Mouse (Mus musculus) neutrophil, adult 5-6 weeks (primary cell): Measurements from ENCODE around the gene Aldh2. TPM values are rescaled to one million over a fixed set of nuclear protein-coding genes. Genes with fewer than 3 reads are reported as not detected.

Experiments
- ATAC-seq: fragments of 151-379, 151-347 bp; 2 replicates; pipeline ENCODE4 v1.8.0; 2017; ENCODE audit warnings: mild to moderate bottlenecking, moderate TSS enrichment; ENCODE audit not compliant: insufficient number of reproducible peaks, poor library complexity, low FRiP score, severe bottlenecking; ENCODE audit errors: extremely low read depth
- total RNA-seq: library from RNA; stranded (forward); fragments of 200-1000 nt; gene quantifications from 2 replicates; pipeline ENCODE4 v1.2.3, GENCODE M21; 2017

Aldh2 gene
- total RNA-seq, 1 experiment from 2014 or later: 253 TPM

GRCm38 (mm10) chr5:121569881-121570420, 23.7 kb downstream of the Aldh2 start:
- no peak for ATAC-seq

DNA sequence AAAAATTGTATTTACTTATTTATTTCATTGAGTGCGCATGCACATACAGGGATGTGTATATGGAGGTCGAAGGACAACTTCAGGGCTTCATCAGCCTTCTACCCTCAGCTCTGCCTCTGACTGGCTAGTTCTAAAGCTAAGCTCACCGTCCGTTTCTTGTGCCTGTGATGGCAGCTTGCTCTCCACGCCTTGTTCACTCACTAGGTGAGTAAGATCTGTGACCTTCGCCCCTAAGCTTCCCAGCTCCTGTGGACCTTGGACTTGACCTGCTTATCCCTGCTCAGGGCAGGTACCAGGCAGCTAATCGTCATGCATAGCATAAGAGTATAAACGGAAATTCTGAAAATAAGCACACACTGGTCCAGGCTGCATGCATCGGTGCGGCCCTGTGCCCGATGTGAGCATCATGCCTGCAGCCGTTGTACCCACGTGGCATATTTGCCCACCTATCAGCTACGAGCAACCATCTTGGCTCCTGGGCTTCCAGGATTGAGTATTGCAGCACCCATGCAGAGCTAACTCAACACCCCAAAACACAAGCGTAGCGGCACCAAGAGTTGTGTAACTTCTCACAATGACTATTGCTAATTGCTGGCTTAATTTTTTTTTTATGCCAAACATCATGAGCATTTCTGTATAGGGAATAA, 27.5 kb downstream of the Aldh2 start:
- no peak for ATAC-seq

- ATAC-seq: peak; percentile 92
Observed at GRCm38 (mm10) chr5:121564468-121564895, 29.1 kb downstream of the Aldh2 start.

- no peak for ATAC-seq
Observed at GRCm38 (mm10) chr5:121562436-121562835, 31.2 kb downstream of the Aldh2 start.

GRCm38 (mm10) chr5:121549196-121549595, 44.4 kb downstream of the Aldh2 start:
- ATAC-seq: no peak

DNA sequence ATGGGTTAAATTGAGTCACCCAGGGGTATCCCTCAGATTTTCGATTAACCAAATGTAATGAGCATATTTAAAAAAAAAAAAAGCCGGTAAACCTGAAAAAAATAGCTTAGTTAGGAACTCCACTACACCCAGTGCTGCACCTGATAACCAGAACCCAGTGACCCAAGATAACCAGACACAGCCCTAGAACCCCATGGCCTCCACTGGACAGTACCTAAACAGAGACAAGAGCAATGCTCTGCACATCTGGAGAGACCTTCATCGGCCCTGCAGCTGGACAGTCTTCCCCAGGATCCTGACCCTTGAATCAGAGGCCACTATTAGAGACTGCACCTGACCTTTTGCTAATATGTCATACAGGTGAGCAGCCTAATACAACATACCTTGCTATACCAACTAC, 46.5 kb downstream of the Aldh2 start:
- no peak for ATAC-seq

GRCm38 (mm10) chr5:121546530-121546895, 47.1 kb downstream of the Aldh2 start:
- peak; percentile 39; the same call in 1 of the 2 replicates for ATAC-seq

GRCm38 (mm10) chr5:121545793-121546529, 47.7 kb downstream of the Aldh2 start, which contains the start of gene Mapkapk5:
Gene Mapkapk5, minus strand, starts transcription at chr5:121545905.
- ATAC-seq: peak; percentile 85

- no peak for ATAC-seq
Observed at GRCm38 (mm10) chr5:121544910-121545792, 48.5 kb downstream of the Aldh2 start, which contains the start of the genes Adam1a and Gm42878. Gene Adam1a, minus strand, starts transcription at chr5:121545482. Gene Gm42878, minus strand, starts transcription at chr5:121545482.

DNA sequence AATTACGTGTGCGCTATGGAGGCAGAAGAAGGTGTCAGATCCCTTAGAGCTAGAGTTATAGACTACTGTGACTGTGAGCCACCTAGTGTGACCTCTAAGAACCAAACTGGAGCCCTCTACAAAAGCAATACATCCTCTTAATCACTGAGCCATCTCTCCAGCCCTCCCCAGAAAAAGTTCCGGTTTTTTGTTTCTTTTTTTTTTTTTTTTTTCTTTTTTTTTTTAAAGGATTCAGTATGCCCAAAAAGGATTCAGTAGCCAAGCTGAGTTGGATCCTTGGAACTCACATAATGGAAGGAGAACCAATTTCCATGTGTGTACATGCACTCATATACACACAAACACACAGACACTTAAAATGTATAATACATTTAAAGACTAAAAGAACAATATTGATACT, 50.3 kb downstream of the Aldh2 start:
- no peak for ATAC-seq

- no peak for ATAC-seq
Observed at GRCm38 (mm10) chr5:121541235-121541634, 52.4 kb downstream of the Aldh2 start.

GRCm38 (mm10) chr5:121540066-121540465, 53.6 kb downstream of the Aldh2 start:
- no peak for ATAC-seq

- ATAC-seq: no peak
Observed at GRCm38 (mm10) chr5:121537588-121537987, 56.0 kb downstream of the Aldh2 start.

GRCm38 (mm10) chr5:121536921-121537555, 56.6 kb downstream of the Aldh2 start:
- no peak for ATAC-seq

GRCm38 (mm10) chr5:121535116-121535515, 58.5 kb downstream of the Aldh2 start:
- no peak for ATAC-seq

- 0 out of 2 replicates have a peak, but pooled peaks have one; percentile 23 for ATAC-seq
Observed at GRCm38 (mm10) chr5:121534521-121534920, 59.1 kb downstream of the Aldh2 start.

DNA sequence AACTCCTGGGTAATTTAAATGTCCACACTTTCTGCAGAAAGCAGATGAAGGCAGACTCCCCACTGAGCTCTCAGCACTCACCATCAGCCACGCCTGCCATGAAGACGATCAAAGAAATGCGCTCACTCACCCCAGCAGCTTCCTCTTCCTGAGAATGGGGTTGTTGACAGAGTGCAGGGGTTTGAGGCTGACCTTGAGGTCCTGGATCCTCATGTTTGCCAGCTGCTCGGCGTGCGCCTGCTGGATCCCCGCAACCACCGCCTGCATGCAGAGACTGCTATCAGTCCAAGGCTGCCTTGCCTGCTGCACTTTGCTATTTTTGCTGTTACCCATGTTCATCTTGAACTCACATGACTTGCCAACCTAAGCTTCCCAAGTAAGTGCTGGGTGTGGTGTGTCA, 66.7 kb downstream of the Aldh2 start:
- no peak for ATAC-seq

- ATAC-seq: no peak
Observed at GRCm38 (mm10) chr5:121526526-121526925, 67.1 kb downstream of the Aldh2 start.
